Mouse (Mus musculus) heart, adult 2 months (tissue): Measurements from ENCODE around the gene 1700025G04Rik.

Experiments
- CTCF ChIP-seq: fragments of 200-600 bp; IDR thresholded peaks from 2 replicates; pipeline ENCODE4 v1.8.1; 2022; ENCODE audit warnings: antibody characterized with exemption, mild to moderate bottlenecking, moderate library complexity
- EP300 ChIP-seq: fragments of 200-500 bp; IDR thresholded peaks from 2 replicates; pipeline ENCODE4 v1.6.1; 2011; ENCODE audit warnings: low read depth, low read length, control low read depth; ENCODE audit not compliant: insufficient read depth
- POLR2A ChIP-seq: fragments of 200-500 bp; IDR thresholded peaks from 2 replicates; pipeline ENCODE4 v1.6.1; 2011; ENCODE audit warnings: mild to moderate bottlenecking, low read depth, low read length, control low read depth; ENCODE audit not compliant: insufficient read depth

DNA sequence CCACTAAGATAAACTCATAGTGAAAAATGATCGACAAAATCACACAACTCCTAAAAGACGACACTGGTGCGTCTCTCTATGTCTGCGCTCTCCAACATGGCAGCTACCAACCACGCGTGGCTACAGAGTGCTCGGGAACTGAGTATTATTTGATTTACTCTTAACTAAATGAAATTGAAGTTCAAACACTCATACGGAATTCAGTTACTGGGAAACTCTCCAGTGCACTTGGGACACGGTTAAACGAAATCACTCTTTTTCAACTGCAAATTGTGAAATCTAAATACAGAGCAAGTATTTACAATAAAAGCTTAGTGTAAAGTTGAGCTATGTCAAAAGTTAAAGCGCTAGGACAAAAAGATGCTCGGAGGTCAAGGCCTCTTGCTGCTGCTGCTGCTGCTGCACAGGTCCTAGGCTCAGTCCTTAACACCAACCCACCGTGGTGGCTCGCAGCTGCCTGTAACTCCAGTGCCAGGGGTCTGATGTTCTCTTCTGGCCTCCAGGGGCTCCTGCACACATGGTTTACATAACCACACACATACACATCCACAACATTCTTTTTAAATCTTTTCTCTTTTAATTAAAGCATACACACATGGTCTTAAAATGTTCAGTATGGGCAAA, 13.6 kb downstream of the 1700025G04Rik start:
- TF ChIP-seq POLR2A (no peak), CTCF (no peak), EP300 (no peak)
